Mouse (Mus musculus) kidney, adult 2 months (tissue): ENCODE measurements around the gene Gtf2i. TPM values are rescaled to one million over a fixed set of nuclear protein-coding genes. Genes with fewer than 3 reads are reported as not detected.

Experiments used
- DNase-seq: peaks from one replicate; pipeline ENCODE4 v3.0.0; 2021
- H3K27ac ChIP-seq: fragments of 200-500 bp; 2 replicates; pipeline ENCODE4 v1.5.1; 2012; ENCODE audit warnings: low read depth, low read length, control low read depth, inconsistent platforms; ENCODE audit not compliant: insufficient read depth
- H3K27me3 ChIP-seq: fragments of 200-500 bp; replicated peaks from 2 replicates; pipeline ENCODE4 v1.6.1; 2012; ENCODE audit warnings: mild to moderate bottlenecking, moderate library complexity, low read length, inconsistent platforms; ENCODE audit not compliant: control insufficient read depth, insufficient read depth
- H3K36me3 ChIP-seq: fragments of 200-500 bp; 2 replicates; pipeline ENCODE4 v1.6.1; 2012; ENCODE audit warnings: mild to moderate bottlenecking, moderate library complexity, low read length, inconsistent platforms; ENCODE audit not compliant: control insufficient read depth, insufficient read depth
- H3K4me1 ChIP-seq: fragments of 200-500 bp; 2 replicates; pipeline ENCODE4 v1.6.1; 2011; ENCODE audit warnings: low read length; ENCODE audit not compliant: control insufficient read depth, insufficient read depth
- H3K4me3 ChIP-seq: fragments of 200-500 bp; 2 replicates; pipeline ENCODE4 v1.5.1; 2011; ENCODE audit warnings: mild to moderate bottlenecking, low read depth, low read length, control low read depth; ENCODE audit not compliant: insufficient read depth
- CTCF ChIP-seq: fragments of 200-500 bp; conservative IDR thresholded peaks from 2 replicates; pipeline ENCODE4 v1.5.1; 2011; ENCODE audit warnings: low read depth, mild to moderate bottlenecking, control low read depth, low read length, moderate library complexity, mixed read lengths; ENCODE audit not compliant: insufficient read depth, insufficient read length
- POLR2A ChIP-seq: fragments of 200-500 bp; IDR thresholded peaks from one replicate; pipeline ENCODE4 v1.6.1; 2011; ENCODE audit warnings: low read depth, low read length, control low read depth
- whole genome bisulfite sequencing: fragments of 180-500 bp; shearing (Covaris S2); methylation state at CpG from one replicate; pipeline ENCODE4 v1.1.7; 2018; 5-methylcytosine and 5-hydroxymethylcytosine counted together
- polyA plus RNA-seq: library from polyadenylated mRNA; depleted of rRNA; stranded (reverse); fragments of >200 nt; gene quantifications from 2 replicates; pipeline ENCODE4 v1.2.3, GENCODE M21; 2012

Gtf2i gene
- polyA plus RNA-seq, 1 experiment = 103 TPM

DNA sequence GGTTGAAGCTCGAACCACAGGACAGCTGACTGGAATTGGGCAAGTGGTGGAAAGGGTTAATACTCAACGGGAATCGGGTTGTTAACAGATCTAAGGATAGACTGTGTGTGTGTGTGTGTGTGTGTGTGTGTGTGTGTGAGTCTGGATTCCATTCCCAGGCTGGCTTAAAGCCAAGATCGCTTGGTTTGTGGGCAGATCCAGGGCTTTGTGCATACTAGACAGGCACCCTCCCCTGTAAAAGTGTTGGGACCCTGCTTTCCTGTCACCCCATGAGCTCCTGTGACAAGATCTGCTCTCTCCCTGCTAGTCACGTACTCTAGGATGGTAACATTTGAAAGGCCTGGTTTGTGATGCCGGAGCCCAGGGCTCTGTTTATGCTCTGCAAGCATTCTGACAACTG is 79.4 kb downstream of the Gtf2i start:
- H3K27me3 ChIP-seq = no peaks in the 10 kb centered on the region
- no peaks in the 10 kb centered on the region for H3K4me1 ChIP-seq
- DNase-seq = peak; percentile 63
- WGBS = 25% methylated on average over 6 of the region's 6 CpGs
- TF ChIP-seq POLR2A (no peak), CTCF (no peak)
- H3K27ac ChIP-seq = no peak overlapping the region
- no peak overlapping the region for H3K4me3 ChIP-seq
- H3K36me3 ChIP-seq = no peaks in the 10 kb centered on the region

DNA sequence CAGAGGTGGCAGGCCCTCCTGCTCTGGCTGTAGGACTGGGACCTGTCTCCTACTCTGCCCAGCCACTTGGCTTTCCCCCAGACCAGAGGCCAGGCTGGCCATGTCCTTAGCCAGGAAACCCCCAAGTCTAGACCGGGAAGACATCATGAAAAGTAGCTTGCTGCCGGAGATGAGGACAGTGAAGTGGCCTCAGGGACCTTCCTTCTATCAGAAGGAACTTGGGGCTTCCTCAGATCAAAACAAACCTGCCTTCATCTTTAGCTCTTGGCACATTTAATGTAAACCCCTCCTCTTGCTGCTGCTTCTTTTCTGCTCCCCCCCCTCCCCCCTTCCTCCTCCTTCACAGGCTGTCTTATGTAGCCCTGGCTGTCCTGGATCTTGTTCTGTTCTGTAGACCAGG is 80.4 kb downstream of the Gtf2i start:
- no peak for TF ChIP-seq CTCF
- TF ChIP-seq POLR2A = no peak
- WGBS = 65% methylated on average over 2 of the region's 2 CpGs

GRCm38 (mm10) chr5:134233244-134233651 is 81.3 kb downstream of the Gtf2i start:
- Histone ChIP-seq H3K27ac (peak overlapping the region; percentile 48; the same call in 1 of the 2 replicates), H3K36me3 (no peaks in the 10 kb centered on the region), H3K4me3 (no peak overlapping the region), H3K4me1 (no peaks in the 10 kb centered on the region), H3K27me3 (no peaks in the 10 kb centered on the region)
- no peak for DNase-seq
- TF ChIP-seq POLR2A (no peak), CTCF (no peak)
- 40% methylated on average over 7 of the region's 7 CpGs for WGBS

More for the DNA sequence above, 80.4 kb downstream of the Gtf2i start:
- H3K4me3 ChIP-seq = no peak overlapping the region
- no peak for DNase-seq
- H3K27ac ChIP-seq = no peak overlapping the region
- H3K4me1 ChIP-seq = no peaks in the 10 kb centered on the region
- H3K36me3 ChIP-seq = no peaks in the 10 kb centered on the region
- no peaks in the 10 kb centered on the region for H3K27me3 ChIP-seq

DNA sequence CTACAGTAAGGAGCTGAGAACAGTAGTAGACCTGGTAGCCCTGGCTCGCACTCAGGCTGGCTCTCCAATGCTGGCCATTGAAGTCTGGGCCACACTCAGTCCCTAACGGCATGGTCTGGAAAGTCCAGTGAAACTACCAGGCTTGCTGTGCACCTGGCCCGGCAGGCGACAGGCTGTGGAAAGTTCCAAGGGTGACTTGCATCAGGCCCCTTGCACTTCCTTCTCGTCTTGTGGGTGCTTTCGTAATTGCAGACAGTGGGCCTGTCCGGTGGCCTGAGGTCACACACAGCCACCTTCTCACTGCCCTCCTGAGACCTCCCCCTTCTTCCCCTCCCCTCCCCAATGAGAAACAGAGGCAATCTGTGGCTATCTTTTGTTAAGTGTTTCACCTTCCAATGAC is 82.0 kb downstream of the Gtf2i start:
- 19% methylated on average over 7 of the region's 7 CpGs for WGBS
- Histone ChIP-seq H3K27ac (peak overlapping the region; percentile 61; the same call in 1 of the 2 replicates), H3K4me3 (no peak overlapping the region), H3K4me1 (no peaks in the 10 kb centered on the region), H3K27me3 (no peaks in the 10 kb centered on the region), H3K36me3 (no peaks in the 10 kb centered on the region)
- DNase-seq = peak; percentile 65
- TF ChIP-seq CTCF (no peak), POLR2A (no peak)

- TF ChIP-seq POLR2A = no peak
- Histone ChIP-seq H3K4me3 (no peak overlapping the region), H3K4me1 (no peaks in the 10 kb centered on the region), H3K27ac (no peak overlapping the region), H3K36me3 (no peaks in the 10 kb centered on the region), H3K27me3 (no peaks in the 10 kb centered on the region)
- DNase-seq = peak; percentile 35
- WGBS = 41% methylated on average over 6 of the region's 6 CpGs
These were observed 82.4 kb downstream of the Gtf2i start for GRCm38 (mm10) chr5:134232111-134232510.

DNA sequence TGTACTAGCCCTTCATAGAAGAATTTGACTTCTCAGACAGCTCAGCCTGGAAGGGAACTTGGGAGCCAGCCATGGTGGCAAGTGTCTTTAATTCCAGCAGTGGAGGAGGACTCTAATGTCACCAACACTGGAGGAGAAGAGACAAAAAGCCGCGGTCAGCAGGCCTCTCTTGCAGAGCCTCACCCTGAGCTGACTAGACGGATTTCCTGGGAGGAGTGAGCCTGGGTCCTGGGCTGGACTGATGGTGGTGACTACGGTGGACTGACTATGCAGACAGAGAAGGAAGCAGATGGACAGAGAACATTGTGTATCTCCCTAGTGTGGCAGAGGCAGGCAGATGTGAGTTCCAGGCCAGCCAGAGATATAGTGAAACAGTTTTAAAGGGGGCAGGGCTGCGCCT is 83.2 kb downstream of the Gtf2i start:
- Histone ChIP-seq H3K36me3 (no peaks in the 10 kb centered on the region), H3K4me3 (no peak overlapping the region), H3K27ac (no peak overlapping the region), H3K27me3 (no peaks in the 10 kb centered on the region), H3K4me1 (no peaks in the 10 kb centered on the region)
- 65% methylated on average over 5 of the region's 5 CpGs for WGBS
- TF ChIP-seq POLR2A (no peak), CTCF (no peak)
- peak; percentile 59 for DNase-seq

DNA sequence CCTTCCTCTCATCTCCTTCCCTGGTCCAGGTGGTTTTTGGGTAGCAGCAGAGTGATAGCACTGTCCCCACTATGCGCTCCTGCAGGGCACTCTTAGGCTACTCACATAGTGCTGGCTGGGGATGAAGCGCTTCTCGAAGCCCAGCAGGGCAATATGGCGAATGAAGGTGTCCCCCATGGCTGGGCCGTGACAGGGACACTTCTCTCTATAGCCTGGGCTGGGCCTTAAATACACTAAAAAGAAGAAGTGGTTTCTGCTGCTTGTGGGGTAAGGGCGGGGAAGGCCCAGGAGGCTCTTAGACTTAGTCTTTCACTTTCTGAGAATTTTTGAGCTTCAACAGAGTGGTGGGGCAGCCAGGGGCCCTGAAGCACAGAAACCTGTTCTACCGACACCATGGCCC is 85.2 kb downstream of the Gtf2i start, which contains the start of gene Ncf1:
Gene Ncf1 (minus strand): TSS at position 235 of the 400 bp plus-strand sequence.
- DNase-seq = no peak
- Histone ChIP-seq H3K4me3 (no peak within 1 kb of the TSS), H3K27ac (no peak within 1 kb of the TSS), H3K4me1 (no peaks in the 10 kb centered on the region), H3K36me3 (no peaks in the 10 kb centered on the region), H3K27me3 (no peaks in the 10 kb centered on the region)
- 95% methylated on average over 7 of the region's 7 CpGs for WGBS
- TF ChIP-seq POLR2A (no peak), CTCF (no peak)

DNA sequence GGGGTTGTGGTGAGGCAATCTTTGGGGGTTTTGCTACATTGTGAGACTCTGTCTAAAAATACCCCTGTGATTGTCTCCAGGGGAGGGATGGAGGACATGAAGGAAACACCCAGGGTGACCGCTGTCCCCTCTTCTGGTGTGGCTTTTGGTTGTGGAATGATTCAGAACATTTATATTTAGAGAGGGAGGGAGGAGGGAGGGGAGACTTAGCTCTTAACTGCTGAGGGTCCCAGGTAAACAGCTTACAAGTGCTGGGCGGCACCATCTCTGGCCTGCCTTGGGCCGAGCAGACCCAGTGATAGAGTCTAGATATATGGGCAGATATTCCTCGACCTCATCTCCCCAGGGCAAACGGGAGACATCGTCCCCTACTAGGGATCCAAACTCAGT is 86.3 kb downstream of the Gtf2i start:
- 80% methylated on average over 6 of the region's 6 CpGs for WGBS
- no peaks in the 10 kb centered on the region for H3K27me3 ChIP-seq
- no peak overlapping the region for H3K4me3 ChIP-seq
- no peaks in the 10 kb centered on the region for H3K36me3 ChIP-seq
- no peak overlapping the region for H3K27ac ChIP-seq
- H3K4me1 ChIP-seq = no peaks in the 10 kb centered on the region
- no peak for DNase-seq
- TF ChIP-seq POLR2A = no peak
- TF ChIP-seq CTCF = no peak
